Mouse (Mus musculus): Measurements from ENCODE around the gene Polr2l. TPM values are rescaled to one million over a fixed set of nuclear protein-coding genes. Genes with fewer than 3 reads are reported as not detected.

The Polr2l gene
- total RNA-seq, 4 experiments from 2014 or later = 75.5 to 93.4 (median 84.3) TPM

- peak; percentile 89 for DNase-seq (ENCODE audit: low spot score)
These were observed 7.5 kb downstream of the Polr2l start, which contains the start of gene Cd151 for GRCm38 (mm10) chr7:141467230-141468030. TSS of gene Cd151 (plus strand) at chr7:141467392.

- DNase-seq (ENCODE audit: low spot score) = no peak
These were observed 8.3 kb downstream of the Polr2l start for GRCm38 (mm10) chr7:141466607-141467148.

GRCm38 (mm10) chr7:141466045-141466394 lies 8.9 kb downstream of the Polr2l start:
- DNase-seq (ENCODE audit: low spot score) = no peak

- no peak for DNase-seq (ENCODE audit: low spot score)
These were observed 9.4 kb downstream of the Polr2l start for GRCm38 (mm10) chr7:141465388-141466044.

DNA sequence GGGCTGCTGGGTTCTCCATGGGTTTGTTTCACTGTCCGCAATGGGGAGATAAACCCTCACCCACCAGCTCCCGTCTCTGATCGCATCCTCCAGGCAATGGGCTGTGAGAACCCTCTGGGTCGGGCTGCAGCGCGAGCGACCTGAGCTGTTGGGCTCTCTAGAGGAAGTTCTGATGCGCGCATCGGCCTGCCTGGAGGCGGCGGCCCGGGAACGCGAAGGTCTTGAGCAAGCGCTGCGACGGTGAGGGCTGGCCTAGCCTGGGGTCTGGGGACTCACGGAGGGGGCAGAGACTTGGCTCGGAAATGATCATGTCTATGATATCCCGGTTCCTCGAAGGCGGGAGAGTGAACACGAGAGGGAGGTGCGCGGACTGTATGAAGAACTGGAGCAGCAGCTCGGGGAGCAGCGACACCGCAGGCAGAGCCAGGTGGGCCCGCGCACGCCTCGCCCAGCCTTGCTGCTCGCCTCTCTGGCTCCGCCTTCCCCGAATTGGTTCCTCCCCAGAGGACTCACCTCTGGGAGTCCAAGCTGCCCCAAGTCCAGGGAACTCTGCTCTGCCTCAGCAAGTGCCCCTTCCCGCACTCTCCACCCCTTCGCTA lies 10.2 kb downstream of the Polr2l start:
- no peak for DNase-seq (ENCODE audit: low spot score)

DNA sequence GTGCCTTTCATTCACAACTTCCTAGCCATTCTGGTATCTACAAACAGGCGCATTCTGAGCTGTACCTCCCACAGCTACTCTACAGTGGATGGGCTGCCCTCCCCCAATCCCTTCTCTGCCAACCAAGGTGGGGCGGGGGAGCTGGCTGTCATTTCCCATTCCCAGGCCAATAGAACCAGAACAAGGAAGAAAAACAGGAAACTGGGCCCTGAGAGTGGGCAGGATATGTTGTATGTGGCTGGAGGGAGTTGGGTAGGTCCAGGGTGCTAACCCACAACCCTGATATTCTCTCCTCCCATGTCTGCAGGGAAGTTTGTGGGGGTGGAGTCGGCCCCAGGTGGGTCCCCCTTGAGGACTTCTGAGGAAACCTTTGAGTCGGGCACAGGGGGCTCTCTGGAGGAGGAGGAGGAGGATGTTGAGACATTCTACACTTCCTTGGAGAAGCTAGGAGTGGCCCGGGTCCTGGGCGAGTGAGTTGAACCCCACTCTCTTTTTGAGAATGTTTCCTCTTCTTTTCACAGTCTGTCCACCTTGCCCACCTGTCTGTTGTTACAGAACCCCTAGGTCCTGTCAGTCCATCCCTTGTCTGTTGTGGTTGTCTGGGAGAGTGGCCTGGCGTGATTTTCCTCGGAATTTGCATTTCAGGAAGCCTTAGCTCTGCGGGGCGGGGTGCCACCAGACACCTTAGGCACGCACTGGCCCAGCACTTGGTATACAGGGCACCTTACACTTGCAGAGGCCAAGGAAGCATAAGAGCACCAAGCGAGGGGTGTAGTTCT lies 10.9 kb downstream of the Polr2l start:
- DNase-seq (ENCODE audit: low spot score) = peak; percentile 88

DNA sequence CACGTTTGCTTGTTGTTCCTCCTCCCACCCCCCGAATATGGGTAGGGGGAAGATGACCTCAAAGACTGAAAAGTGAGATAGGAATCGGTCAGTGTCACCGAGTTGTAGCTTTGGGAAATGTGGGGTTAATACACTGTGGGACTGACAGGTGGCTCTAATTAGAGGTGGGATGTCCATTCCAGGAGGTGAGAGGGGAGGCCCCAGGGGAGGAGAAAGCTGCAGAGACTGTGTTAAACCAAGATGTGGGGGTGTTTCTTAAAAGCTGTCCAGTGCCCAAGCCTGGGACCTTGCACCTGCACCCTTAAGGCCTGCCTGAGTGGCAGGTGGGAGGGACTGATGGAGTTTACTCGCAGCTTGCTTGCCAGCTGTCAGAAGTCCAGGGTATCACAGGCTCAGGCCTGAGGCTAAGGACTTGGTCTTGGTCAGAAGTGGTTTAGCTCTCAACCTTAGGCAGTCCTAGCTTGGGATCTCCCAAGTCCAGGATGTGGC lies 12.6 kb downstream of the Polr2l start:
- no peak for DNase-seq (ENCODE audit: low spot score)

DNA sequence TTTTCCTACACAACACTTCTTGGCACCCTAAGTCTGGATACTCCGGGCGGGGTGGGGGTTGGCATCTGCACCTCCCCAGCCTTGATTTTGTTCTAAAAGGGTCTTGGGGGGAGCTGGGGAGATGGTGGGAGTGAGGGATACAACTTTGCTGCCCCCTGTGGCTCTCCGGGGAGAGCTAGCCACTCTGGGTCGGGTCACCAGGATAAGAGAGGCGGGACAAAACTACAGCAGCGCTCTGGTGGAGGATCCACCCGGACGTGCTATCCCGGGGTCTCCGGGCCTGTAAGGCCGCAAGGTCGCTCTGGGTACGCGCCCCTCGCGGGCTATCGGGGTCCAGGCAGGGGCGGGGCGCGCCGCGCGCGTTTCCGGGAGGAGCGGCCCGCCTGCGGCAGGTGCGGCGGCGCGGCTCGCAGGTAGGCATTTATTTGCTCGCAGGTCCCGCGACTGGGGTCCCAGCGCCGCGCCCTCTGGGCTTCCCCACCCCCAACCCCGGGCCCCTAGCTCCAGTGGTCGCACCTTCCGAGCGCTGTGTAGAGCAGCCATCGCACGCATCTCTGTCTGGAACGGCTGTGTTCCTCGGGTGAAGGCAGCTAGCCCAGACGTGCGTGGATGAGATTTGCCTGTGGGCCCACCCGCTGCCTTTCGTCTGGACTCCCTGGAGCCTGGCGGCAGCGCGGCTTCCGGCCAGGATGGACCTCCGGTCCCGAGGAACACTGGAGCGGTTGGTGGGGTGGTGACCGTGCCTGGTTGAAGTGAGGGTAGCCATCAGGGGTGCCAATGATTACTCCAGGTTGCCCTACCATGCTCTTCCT lies 13.2 kb downstream of the Polr2l start:
- no peak for DNase-seq (ENCODE audit: low spot score)

- no peak for DNase-seq (ENCODE audit: low spot score)
These were observed 14.4 kb downstream of the Polr2l start, which contains the start of gene Cracr2b for GRCm38 (mm10) chr7:141460391-141461113. TSS of gene Cracr2b (plus strand) at chr7:141461094.

DNA sequence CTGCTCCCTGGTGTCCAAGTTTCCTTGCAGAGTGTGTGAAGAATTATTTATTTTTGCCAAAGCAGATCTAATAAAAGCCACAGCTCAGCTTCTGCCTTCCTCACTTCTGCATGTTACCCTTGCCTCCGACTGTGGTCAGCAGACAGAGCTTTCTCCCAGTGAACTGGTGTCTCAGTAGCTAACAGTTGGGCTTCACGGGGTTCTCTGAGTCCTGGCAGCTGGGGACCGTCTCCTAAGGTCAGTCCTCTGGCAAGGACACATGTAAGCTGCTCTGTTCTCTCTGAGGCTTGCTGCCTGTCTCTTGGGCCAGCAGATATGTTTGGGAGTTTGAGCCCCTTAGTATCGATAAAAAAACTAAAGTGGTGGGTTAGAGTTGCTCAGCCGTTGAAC lies 14.9 kb downstream of the Polr2l start:
- no peak for DNase-seq (ENCODE audit: low spot score)

- DNase-seq (ENCODE audit: low spot score) = no peak
These were observed 15.6 kb downstream of the Polr2l start for GRCm38 (mm10) chr7:141459301-141459711.

DNA sequence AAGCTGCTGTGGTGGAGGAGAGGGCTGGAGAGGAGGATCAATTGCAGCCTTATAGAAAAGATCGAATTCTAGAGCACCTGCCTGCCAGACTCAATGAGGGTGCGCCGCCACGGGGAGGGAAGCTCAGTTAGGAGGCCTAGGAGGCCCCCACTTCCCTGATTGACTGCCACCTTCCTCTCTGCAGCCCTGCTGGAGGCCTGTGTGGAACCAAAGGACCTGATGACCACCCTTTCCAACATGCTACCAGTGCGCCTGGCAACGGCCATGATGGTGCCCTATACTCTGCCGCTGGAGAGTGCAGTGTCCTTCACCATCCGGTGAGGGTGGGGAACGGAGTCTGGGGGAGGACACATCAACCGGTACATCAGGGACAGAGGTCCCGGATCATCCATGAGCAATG lies 16.3 kb downstream of the Polr2l start:
- DNase-seq (ENCODE audit: low spot score) = no peak

- peak; percentile 44 for DNase-seq (ENCODE audit: low spot score)
These were observed 16.8 kb downstream of the Polr2l start for GRCm38 (mm10) chr7:141457986-141458660.

- no peak for DNase-seq (ENCODE audit: low spot score)
These were observed 17.7 kb downstream of the Polr2l start for GRCm38 (mm10) chr7:141457236-141457635.

DNA sequence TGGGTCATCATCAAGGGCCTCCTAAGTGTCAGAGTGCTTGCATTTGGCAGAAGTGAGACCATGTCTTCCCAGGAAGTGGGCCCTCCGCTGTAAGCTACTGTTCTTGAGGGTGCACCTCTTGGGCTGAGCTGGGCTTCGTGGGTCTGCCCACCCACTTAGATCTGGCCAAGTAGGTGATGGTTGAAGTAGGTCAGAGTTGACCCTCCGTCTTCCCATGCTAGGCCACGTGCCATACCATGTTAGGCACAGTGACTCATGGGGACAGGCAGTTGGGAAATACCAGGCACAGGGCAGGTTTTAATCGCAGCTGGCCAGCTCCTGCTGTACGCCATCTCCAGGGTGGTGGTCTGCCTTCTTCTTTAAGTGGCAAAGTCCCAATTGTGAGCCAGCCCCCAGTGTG lies 18.2 kb downstream of the Polr2l start:
- DNase-seq (ENCODE audit: low spot score) = no peak

DNA sequence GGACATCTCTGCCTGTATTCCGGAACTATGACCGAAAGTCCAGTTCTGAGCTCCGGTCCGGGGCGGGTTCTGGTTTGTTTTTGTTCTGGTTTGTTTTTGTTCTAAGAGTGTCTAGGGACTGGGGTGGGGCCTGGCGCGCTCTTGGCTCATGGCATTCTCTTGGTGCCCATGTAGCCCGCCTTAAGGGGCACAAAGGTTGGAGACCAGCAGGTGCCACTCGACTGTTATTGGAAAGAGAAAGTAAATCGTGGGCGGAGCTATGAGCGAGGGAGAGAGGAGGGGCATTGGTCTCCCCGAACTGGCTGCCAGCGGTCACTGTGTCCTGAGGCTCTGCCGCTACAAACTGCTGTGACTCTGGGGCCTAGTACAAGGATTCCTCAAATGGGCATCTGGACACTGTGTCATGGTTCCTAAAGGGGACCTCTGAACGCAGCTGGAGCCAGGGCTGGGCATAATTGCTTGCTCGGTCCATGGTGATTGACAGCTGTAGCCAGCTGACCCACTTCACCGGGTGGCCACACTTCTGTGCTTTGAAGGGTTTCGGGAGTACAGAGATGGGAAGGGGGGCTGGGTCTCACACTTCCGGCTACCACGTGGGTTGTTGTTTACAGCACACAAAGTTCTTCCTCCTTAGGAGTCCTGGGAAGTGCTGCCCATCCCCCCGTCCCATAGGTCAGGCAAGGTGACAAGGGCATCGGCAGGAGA lies 19.2 kb downstream of the Polr2l start:
- peak; percentile 88 for DNase-seq (ENCODE audit: low spot score)

DNA sequence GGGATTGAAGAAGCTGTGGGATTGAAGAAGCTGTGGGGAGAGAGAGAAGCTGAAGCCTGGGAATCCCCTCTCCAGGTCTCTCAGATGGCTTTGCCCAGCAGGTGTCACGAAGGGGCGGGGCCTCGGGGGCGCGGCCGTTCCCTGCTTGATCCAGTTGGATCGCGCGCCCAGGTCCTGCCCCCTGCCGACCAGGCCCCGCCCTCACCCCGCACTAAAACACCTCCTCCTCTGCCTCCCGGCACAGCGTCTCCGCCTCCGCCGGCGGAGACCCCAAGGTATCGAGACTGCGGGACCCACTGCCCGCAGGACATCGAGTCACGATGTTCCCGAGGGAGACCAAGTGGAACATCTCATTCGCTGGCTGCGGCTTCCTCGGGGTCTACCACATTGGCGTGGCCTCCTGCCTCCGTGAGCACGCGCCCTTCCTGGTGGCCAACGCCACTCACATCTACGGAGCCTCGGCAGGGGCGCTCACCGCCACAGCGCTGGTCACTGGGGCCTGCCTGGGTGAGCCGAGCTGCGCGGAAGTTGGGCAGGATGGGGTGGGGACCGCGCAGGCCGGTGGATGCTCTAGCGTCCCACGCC lies 19.9 kb downstream of the Polr2l start, which contains the start of gene Pnpla2:
TSS of gene Pnpla2 (plus strand) at position 232 of the 585 bp plus-strand sequence.
- peak; percentile 91 for DNase-seq (ENCODE audit: low spot score)

DNA sequence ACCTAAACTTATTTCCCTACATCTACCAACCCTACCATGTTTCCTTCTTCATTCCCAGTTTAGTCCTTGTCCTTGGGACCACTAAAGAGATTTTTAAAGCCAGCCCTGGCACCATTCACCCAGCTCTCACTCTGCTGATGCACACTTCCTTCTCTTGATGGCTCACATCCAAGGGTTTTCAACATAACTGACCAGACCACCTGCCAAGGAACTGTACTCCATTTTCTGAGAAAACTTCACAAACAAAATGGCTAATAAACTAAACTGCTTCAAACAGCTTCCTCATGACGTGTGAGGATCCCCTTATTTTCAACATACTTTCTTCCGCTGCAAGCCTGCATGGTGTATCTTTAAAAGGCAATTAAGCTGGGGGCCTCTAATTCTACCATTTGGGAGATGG lies 21.3 kb downstream of the Polr2l start:
- no peak for DNase-seq (ENCODE audit: low spot score)

Measured in heart, adult 8-10 months (tissue).